Mouse (Mus musculus) ES-E14 (cell line): Measurements from ENCODE around the gene Cela3b.

Experiments used
- CHD2 ChIP-seq: IDR thresholded peaks from 2 replicates; pipeline ENCODE4 v1.6.1; 2014; ENCODE audit warnings: mild to moderate bottlenecking, low read depth, low read length, inconsistent platforms
- HCFC1 ChIP-seq: IDR thresholded peaks from 2 replicates; pipeline ENCODE4 v1.6.1; 2012; ENCODE audit warnings: low read length, inconsistent platforms, borderline replicate concordance; ENCODE audit not compliant: insufficient read depth
- MAFK ChIP-seq: IDR thresholded peaks from 2 replicates; pipeline ENCODE4 v1.6.1; 2014; ENCODE audit warnings: mild to moderate bottlenecking, low read depth, low read length, inconsistent platforms; ENCODE audit not compliant: insufficient read depth
- ZC3H11A ChIP-seq: IDR thresholded peaks from 2 replicates; pipeline ENCODE4 v1.6.1; 2012; ENCODE audit warnings: low read depth, mild to moderate bottlenecking, inconsistent platforms, low read length, borderline replicate concordance
- ZNF384 ChIP-seq: IDR thresholded peaks from 2 replicates; pipeline ENCODE4 v1.6.1; 2012; ENCODE audit warnings: low read depth, low read length, inconsistent platforms

- TF ChIP-seq HCFC1 = no peak
- TF ChIP-seq MAFK = no peak
- no peak for TF ChIP-seq ZNF384
- no peak for TF ChIP-seq ZC3H11A
- no peak for TF ChIP-seq CHD2
These were observed 51.3 kb downstream of the Cela3b start for GRCm38 (mm10) chr4:137379085-137379484.
